In genomic region chr13:92355272-92355643, GRCm38 (mm10) we compare ENCODE assay signal across 8 mouse cellular contexts. TPM values are rescaled to one million over a fixed set of nuclear protein-coding genes. Genes with fewer than 3 reads are reported as not detected.
A peak's percentile ranks its signal among the peaks of the same experiment; 100 is the strongest.
DNase-seq lines count a peak whose midpoint lies in the region; ATAC-seq and TF ChIP-seq lines count a peak whose summit lies in the region.

No protein-coding gene starts in this region.

- no peaks in the 10 kb centered on the region for H3K9me3 ChIP-seq in midbrain, embryonic 10.5 days (replicated peaks)

- WGBS in midbrain, embryonic 10.5 days: under 1% methylated on average over 24 of the region's 24 CpGs

- peaks cover 34% of the 10 kb centered on the region for H3K4me1 ChIP-seq in midbrain, embryonic 10.5 days

- intact Hi-C loops in left cerebral cortex, postnatal 25 days (cut with DNase I): loop anchor here (2.0 to 5.0 kb wide), 4 partner anchors 72 to 387 kb away; partner anchors contain the start of genes Ankrd34b and Zfyve16

- TF ChIP-seq CTCF in layer of hippocampus, adult 2 months (conservative IDR thresholded peaks at IDR 0.05): no peak

- H3K27me3 ChIP-seq in midbrain, embryonic 10.5 days (ENCODE audit: low read depth, poor library complexity, severe bottlenecking): no peaks in the 10 kb centered on the region

- no peak for DNase-seq in layer of hippocampus, adult 2 months (ENCODE audit: low spot score in 2 of 2)
- no peak for DNase-seq in layer of hippocampus, adult 11-12 months (ENCODE audit: low spot score)
- peak; percentile 78 for DNase-seq in kidney, adult 8-10 months
- no peak for DNase-seq in midbrain, embryonic 10.5 days (ENCODE audit: low spot score)
- no peak for DNase-seq in cerebellum, adult 11-12 months
- DNase-seq in ovary, adult 18-20 months (ENCODE audit: low spot score): no peak
- DNase-seq in left cerebral cortex, postnatal 25 days (ENCODE audit: low spot score in 2 of 2): no peak

- ATAC-seq in erythroblast, adult 5-6 weeks (replicated peaks; ENCODE audit: low FRiP score, poor library complexity, severe bottlenecking): peak; percentile 62

- peak overlapping the region; percentile 95 for H3K4me3 ChIP-seq in layer of hippocampus, adult 2 months
- H3K4me3 ChIP-seq in midbrain, embryonic 10.5 days: peak overlapping the region; percentile 83

- H3K36me3 ChIP-seq in midbrain, embryonic 10.5 days: peaks cover 60% of the 10 kb centered on the region

- H3K27ac ChIP-seq in layer of hippocampus, adult 2 months: peak overlapping the region; percentile 29; the same call in 1 of the 2 replicates
- peak overlapping the region; percentile 96 for H3K27ac ChIP-seq in midbrain, embryonic 10.5 days (replicated peaks)

RNA-seq across cellular contexts. Expression of gene Msh3, which starts 0.5 kb away (rescaled TPM):
- 10 to 100 TPM; 24.6 to 27.8 TPM for total RNA-seq in layer of hippocampus, adult 2 months (2021)
- total RNA-seq in erythroblast, adult 5-6 weeks (2015; ENCODE audit: low replicate concordance): 8.5 and 11.3 TPM in 2 replicates
- total RNA-seq in erythroblast, adult 5-6 weeks (2017; ENCODE audit: low replicate concordance): 12.7 and 19.8 TPM in 2 replicates
- 31.0 and 31.2 TPM in 2 replicates for polyA plus RNA-seq in midbrain, embryonic 10.5 days (2016; fragmentation: Nextera tagmentation; extraction: Ambion mirVana)
- total RNA-seq in left cerebral cortex, postnatal 25 days (2021): 10 to 100 TPM; 22.7 to 24.9 TPM

RNA-seq across cellular contexts. Expression of gene Dhfr, which starts 0.7 kb away (rescaled TPM):
- total RNA-seq in layer of hippocampus, adult 2 months (2021): 1 to 10 TPM; 1.3 to 1.5 TPM
- total RNA-seq in erythroblast, adult 5-6 weeks (2015; ENCODE audit: low replicate concordance): 6.1 and 8.8 TPM in 2 replicates
- 7.1 TPM in 2 replicates for total RNA-seq in erythroblast, adult 5-6 weeks (2017; ENCODE audit: low replicate concordance)
- 24.9 and 28.5 TPM in 2 replicates for polyA plus RNA-seq in midbrain, embryonic 10.5 days (2016; fragmentation: Nextera tagmentation; extraction: Ambion mirVana)
- 1 to 10 TPM; 1.1 to 1.3 TPM for total RNA-seq in left cerebral cortex, postnatal 25 days (2021)

RNA-seq across cellular contexts. Expression of gene Gm20379, which starts 49.5 kb away (rescaled TPM):
- not detected for total RNA-seq in layer of hippocampus, adult 2 months (2021)
- not detected in 2 replicates for total RNA-seq in erythroblast, adult 5-6 weeks (2015; ENCODE audit: low replicate concordance)
- total RNA-seq in erythroblast, adult 5-6 weeks (2017; ENCODE audit: low replicate concordance): not detected in 2 replicates
- 0.84 and 0.89 TPM in 2 replicates for polyA plus RNA-seq in midbrain, embryonic 10.5 days (2016; fragmentation: Nextera tagmentation; extraction: Ambion mirVana)
- total RNA-seq in left cerebral cortex, postnatal 25 days (2021): not detected

Comparison
In these comparisons a context has a peak if more than half of its experiments do, and no peak if none do; other contexts are left out.
1. DNase-seq: peak in kidney, adult 8-10 months (2 of 2); none in layer of hippocampus, adult 2 months (0 of 2), layer of hippocampus, adult 11-12 months (single experiment), midbrain, embryonic 10.5 days (single experiment), cerebellum, adult 11-12 months (single experiment), ovary, adult 18-20 months (single experiment) and left cerebral cortex, postnatal 25 days (0 of 2).